Mouse (Mus musculus): ENCODE data around the gene Klhl12.

DNA sequence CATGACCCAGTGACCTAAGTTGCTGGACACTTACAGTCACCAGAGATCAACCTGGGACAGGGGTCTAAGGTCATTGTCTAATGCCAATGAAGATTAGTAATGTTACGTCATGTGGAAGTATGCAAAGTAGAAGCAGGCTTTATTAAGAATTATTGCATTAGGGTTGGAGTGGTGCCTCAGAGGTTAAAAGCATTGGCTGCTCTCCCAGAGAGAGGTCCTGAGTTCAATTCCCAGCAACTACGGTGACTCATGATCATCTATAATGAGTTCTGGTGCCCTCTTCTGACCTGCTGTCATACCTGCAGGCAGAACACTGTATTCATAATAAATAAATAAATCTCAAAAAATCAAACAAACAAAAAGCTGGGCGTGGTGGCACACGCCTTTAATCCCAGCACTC is 5.1 kb upstream of the Klhl12 start:
- TF ChIP-seq CTCF (IDR thresholded peaks at IDR 0.05; ENCODE audit: control insufficient read depth, insufficient read depth, insufficient read length) (no peak), USF1 (IDR thresholded peaks at IDR 0.05; ENCODE audit: low read depth) (no peak), CEBPB (IDR thresholded peaks at IDR 0.05; ENCODE audit: low read depth) (no peak), MAX (IDR thresholded peaks at IDR 0.05) (no peak), MYOG (IDR thresholded peaks at IDR 0.05; ENCODE audit: control insufficient read depth, extremely low read depth, insufficient read length) (no peak), FOSL1 (IDR thresholded peaks at IDR 0.05; ENCODE audit: insufficient read depth, low read length, poor library complexity, severe bottlenecking) (no peak), MYOD1 (IDR thresholded peaks at IDR 0.05; ENCODE audit: control insufficient read depth, insufficient read length, low read depth) (no peak)

Data from C2C12 (cell line).